Mouse (Mus musculus): Measurements from ENCODE around the gene Inca1. TPM values are rescaled to one million over a fixed set of nuclear protein-coding genes. Genes with fewer than 3 reads are reported as not detected.

Inca1 gene
- polyA plus RNA-seq, 1 experiment from 2014 or later = 1.8 TPM

GRCm38 (mm10) chr11:70668335-70668770 is 31.6 kb downstream of the Inca1 start:
- under 1% methylated on average over 15 of the region's 15 CpGs for WGBS
- ATAC-seq = peak; percentile 68
- H3K4me3 ChIP-seq (ENCODE audit: low read length) = peak overlapping the region; percentile 71
- peak overlapping the region; percentile 67 for H3K9ac ChIP-seq (ENCODE audit: low read depth, low read length)
- H3K36me3 ChIP-seq (ENCODE audit: control insufficient read depth, insufficient read depth, low read length) = peaks cover 10% of the 10 kb centered on the region
- no peaks in the 10 kb centered on the region for H3K27me3 ChIP-seq (replicated peaks; ENCODE audit: control insufficient read depth, insufficient read depth, low read length)
- H3K9me3 ChIP-seq (ENCODE audit: control insufficient read depth, low read length) = no peaks in the 10 kb centered on the region
- H3K27ac ChIP-seq (ENCODE audit: low read length) = peak overlapping the region; percentile 84
- H3K4me1 ChIP-seq (ENCODE audit: control insufficient read depth, insufficient read depth, low read length) = peaks cover 13% of the 10 kb centered on the region
- H3K4me2 ChIP-seq (ENCODE audit: low read depth, low read length) = peak overlapping the region; percentile 77

DNA sequence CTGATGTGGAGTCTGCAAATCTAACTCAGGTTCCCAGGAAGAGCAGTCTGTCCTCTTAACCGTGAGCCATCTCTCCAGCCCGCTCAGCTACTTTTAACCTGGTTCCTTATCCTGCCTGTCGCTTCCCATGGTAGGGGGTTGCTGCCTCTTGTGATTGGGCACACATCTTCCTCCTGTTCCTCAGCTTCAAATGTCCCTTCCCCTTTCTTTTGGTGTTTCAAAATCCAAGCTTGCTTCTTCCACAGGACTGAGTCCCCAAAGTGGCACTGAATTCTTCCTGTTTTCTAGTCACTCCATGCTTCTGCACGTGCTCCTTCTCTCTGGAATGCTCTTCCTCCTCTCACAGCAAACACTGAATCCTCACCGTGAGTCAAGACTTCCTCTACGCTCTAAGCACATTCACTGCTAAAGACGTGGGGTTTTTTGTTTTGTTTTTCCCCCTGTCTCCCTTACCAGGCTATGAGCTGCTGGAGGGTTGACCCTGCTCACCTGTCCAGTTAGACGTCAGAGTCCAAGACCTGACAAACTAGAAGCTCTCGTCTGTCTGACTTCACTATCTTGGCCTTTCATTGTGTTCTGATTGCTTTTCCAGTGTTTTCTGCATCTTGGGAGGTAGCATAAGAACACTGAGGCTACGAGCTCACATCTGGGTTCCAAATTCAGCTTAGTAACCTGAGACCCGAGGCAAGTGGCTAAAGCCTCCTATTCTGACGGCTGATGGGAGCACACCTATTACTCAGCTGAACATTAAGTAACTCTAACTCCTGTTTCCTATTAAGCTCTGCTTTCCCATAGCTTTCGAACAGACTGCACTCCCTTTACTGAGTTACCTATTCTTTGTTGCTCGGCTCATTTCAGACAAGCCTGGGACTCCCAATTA is 32.4 kb downstream of the Inca1 start:
- WGBS = 62% methylated on average over 14 of the region's 14 CpGs
- Histone ChIP-seq H3K36me3 (ENCODE audit: control insufficient read depth, insufficient read depth, low read length) (peaks cover 12% of the 10 kb centered on the region), H3K4me3 (ENCODE audit: low read length) (peak overlapping the region; percentile 71), H3K9ac (ENCODE audit: low read depth, low read length) (peak overlapping the region; percentile 67), H3K27ac (ENCODE audit: low read length) (peak overlapping the region; percentile 84), H3K27me3 (replicated peaks; ENCODE audit: control insufficient read depth, insufficient read depth, low read length) (no peaks in the 10 kb centered on the region), H3K4me1 (ENCODE audit: control insufficient read depth, insufficient read depth, low read length) (peaks cover 13% of the 10 kb centered on the region), H3K4me2 (ENCODE audit: low read depth, low read length) (peak overlapping the region; percentile 77), H3K9me3 (ENCODE audit: control insufficient read depth, low read length) (no peaks in the 10 kb centered on the region)
- ATAC-seq = no peak

DNA sequence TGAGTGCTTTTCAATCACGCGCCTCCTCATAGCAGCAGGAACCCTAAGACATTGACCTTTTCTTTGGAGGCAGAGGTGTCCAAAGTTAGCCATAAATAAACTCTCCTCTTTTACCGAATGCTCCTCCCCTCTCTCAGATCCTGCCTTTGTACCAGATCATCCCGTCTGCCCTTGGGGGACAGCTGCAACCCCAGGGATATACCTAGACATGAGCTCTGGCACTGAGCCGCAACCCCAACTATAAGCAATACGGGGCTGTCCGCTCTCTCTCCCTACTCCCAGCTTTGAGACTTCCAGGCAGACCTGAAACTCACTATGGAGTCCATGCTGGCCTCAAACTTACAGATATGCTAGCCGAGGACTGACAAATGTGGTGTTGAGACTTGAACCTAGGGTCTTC is 33.3 kb downstream of the Inca1 start:
- Histone ChIP-seq H3K9me3 (ENCODE audit: control insufficient read depth, low read length) (no peaks in the 10 kb centered on the region), H3K36me3 (ENCODE audit: control insufficient read depth, insufficient read depth, low read length) (peaks cover 12% of the 10 kb centered on the region), H3K4me3 (ENCODE audit: low read length) (no peak overlapping the region), H3K9ac (ENCODE audit: low read depth, low read length) (no peak overlapping the region), H3K27me3 (replicated peaks; ENCODE audit: control insufficient read depth, insufficient read depth, low read length) (no peaks in the 10 kb centered on the region), H3K27ac (ENCODE audit: low read length) (no peak overlapping the region), H3K4me1 (ENCODE audit: control insufficient read depth, insufficient read depth, low read length) (peaks cover 13% of the 10 kb centered on the region), H3K4me2 (ENCODE audit: low read depth, low read length) (no peak overlapping the region)
- no peak for ATAC-seq
- WGBS = 94% methylated on average over 8 of the region's 8 CpGs

- peaks cover 12% of the 10 kb centered on the region for H3K36me3 ChIP-seq (ENCODE audit: control insufficient read depth, insufficient read depth, low read length)
- no peak for ATAC-seq
- no peaks in the 10 kb centered on the region for H3K27me3 ChIP-seq (replicated peaks; ENCODE audit: control insufficient read depth, insufficient read depth, low read length)
- no peaks in the 10 kb centered on the region for H3K9me3 ChIP-seq (ENCODE audit: control insufficient read depth, low read length)
- H3K4me2 ChIP-seq (ENCODE audit: low read depth, low read length) = no peak overlapping the region
- no peak overlapping the region for H3K4me3 ChIP-seq (ENCODE audit: low read length)
- no peak overlapping the region for H3K9ac ChIP-seq (ENCODE audit: low read depth, low read length)
- no peak overlapping the region for H3K27ac ChIP-seq (ENCODE audit: low read length)
- peaks cover 2% of the 10 kb centered on the region; the same call in 1 of the 2 replicates for H3K4me1 ChIP-seq (ENCODE audit: control insufficient read depth, insufficient read depth, low read length)
- 92% methylated on average over 9 of the region's 9 CpGs for WGBS
Observed at GRCm38 (mm10) chr11:70664741-70665140, 35.2 kb downstream of the Inca1 start.

DNA sequence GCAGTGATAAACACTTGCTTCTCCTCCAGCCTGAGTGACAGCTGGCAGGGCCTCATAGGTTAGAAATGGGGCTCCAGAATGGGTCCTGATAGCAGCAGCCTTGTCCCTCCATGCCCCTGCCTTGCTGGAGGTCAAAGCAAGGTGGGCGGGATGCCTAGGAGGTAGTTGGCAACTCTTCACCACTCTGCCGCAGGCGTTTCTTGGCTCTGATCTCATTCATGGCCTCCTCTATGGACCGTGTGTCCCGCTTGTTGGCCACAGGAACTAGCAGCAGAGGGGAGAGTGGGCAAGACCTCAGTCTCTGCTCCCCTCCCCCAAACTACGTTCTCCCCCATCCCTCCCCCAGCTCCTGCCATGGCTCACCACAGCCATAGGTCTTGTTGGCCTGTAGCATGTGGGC is 36.0 kb downstream of the Inca1 start:
- 89% methylated on average over 6 of the region's 6 CpGs for WGBS
- no peaks in the 10 kb centered on the region for H3K27me3 ChIP-seq (replicated peaks; ENCODE audit: control insufficient read depth, insufficient read depth, low read length)
- H3K4me2 ChIP-seq (ENCODE audit: low read depth, low read length) = no peak overlapping the region
- no peak overlapping the region for H3K4me3 ChIP-seq (ENCODE audit: low read length)
- H3K9ac ChIP-seq (ENCODE audit: low read depth, low read length) = no peak overlapping the region
- peaks cover 12% of the 10 kb centered on the region for H3K36me3 ChIP-seq (ENCODE audit: control insufficient read depth, insufficient read depth, low read length)
- no peaks in the 10 kb centered on the region for H3K9me3 ChIP-seq (ENCODE audit: control insufficient read depth, low read length)
- H3K4me1 ChIP-seq (ENCODE audit: control insufficient read depth, insufficient read depth, low read length) = peaks cover 5% of the 10 kb centered on the region
- ATAC-seq = no peak
- H3K27ac ChIP-seq (ENCODE audit: low read length) = no peak overlapping the region

- Histone ChIP-seq H3K4me3 (ENCODE audit: low read length) (no peak overlapping the region), H3K27me3 (replicated peaks; ENCODE audit: control insufficient read depth, insufficient read depth, low read length) (no peaks in the 10 kb centered on the region), H3K36me3 (ENCODE audit: control insufficient read depth, insufficient read depth, low read length) (peaks cover 12% of the 10 kb centered on the region), H3K4me1 (ENCODE audit: control insufficient read depth, insufficient read depth, low read length) (peaks cover 10% of the 10 kb centered on the region), H3K9me3 (ENCODE audit: control insufficient read depth, low read length) (no peaks in the 10 kb centered on the region), H3K9ac (ENCODE audit: low read depth, low read length) (no peak overlapping the region), H3K27ac (ENCODE audit: low read length) (no peak overlapping the region), H3K4me2 (ENCODE audit: low read depth, low read length) (no peak overlapping the region)
- ATAC-seq = no peak
- 93% methylated on average over 8 of the region's 8 CpGs for WGBS
Observed at GRCm38 (mm10) chr11:70663101-70663500, 36.9 kb downstream of the Inca1 start.

GRCm38 (mm10) chr11:70660571-70660970 is 39.4 kb downstream of the Inca1 start:
- Histone ChIP-seq H3K4me1 (ENCODE audit: control insufficient read depth, insufficient read depth, low read length) (peaks cover 31% of the 10 kb centered on the region), H3K4me2 (ENCODE audit: low read depth, low read length) (no peak overlapping the region), H3K9me3 (ENCODE audit: control insufficient read depth, low read length) (no peaks in the 10 kb centered on the region), H3K27ac (ENCODE audit: low read length) (no peak overlapping the region), H3K9ac (ENCODE audit: low read depth, low read length) (no peak overlapping the region), H3K27me3 (replicated peaks; ENCODE audit: control insufficient read depth, insufficient read depth, low read length) (no peaks in the 10 kb centered on the region), H3K36me3 (ENCODE audit: control insufficient read depth, insufficient read depth, low read length) (peaks cover 12% of the 10 kb centered on the region), H3K4me3 (ENCODE audit: low read length) (no peak overlapping the region)
- 88% methylated on average over 8 of the region's 8 CpGs for WGBS
- no peak for ATAC-seq

DNA sequence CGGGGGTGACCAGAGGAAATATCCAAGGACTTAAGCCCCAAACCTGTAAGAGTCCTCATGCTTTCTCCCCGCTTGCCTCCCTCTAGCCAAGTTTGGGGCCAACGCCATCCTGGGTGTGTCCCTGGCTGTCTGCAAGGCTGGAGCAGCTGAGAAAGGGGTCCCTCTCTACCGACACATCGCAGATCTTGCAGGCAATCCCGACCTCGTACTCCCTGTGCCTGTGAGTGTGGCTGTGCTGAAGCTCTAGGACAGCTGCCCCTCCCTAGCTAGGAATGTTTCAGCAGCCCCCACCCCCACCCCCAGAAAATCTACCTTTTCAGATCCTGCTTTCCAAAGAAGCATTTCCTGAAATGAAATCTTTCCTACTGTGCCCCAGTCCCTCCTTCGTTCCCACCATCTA is 41.0 kb downstream of the Inca1 start:
- Histone ChIP-seq H3K27ac (ENCODE audit: low read length) (no peak overlapping the region), H3K27me3 (replicated peaks; ENCODE audit: control insufficient read depth, insufficient read depth, low read length) (no peaks in the 10 kb centered on the region), H3K36me3 (ENCODE audit: control insufficient read depth, insufficient read depth, low read length) (peaks cover 2% of the 10 kb centered on the region; the same call in 1 of the 2 replicates), H3K4me3 (ENCODE audit: low read length) (no peak overlapping the region), H3K9me3 (ENCODE audit: control insufficient read depth, low read length) (no peaks in the 10 kb centered on the region), H3K4me2 (ENCODE audit: low read depth, low read length) (no peak overlapping the region), H3K4me1 (ENCODE audit: control insufficient read depth, insufficient read depth, low read length) (peaks cover 31% of the 10 kb centered on the region), H3K9ac (ENCODE audit: low read depth, low read length) (0 out of 2 replicates have a peak overlapping the region, but pooled peaks have one; percentile 33)
- ATAC-seq = no peak
- WGBS = 57% methylated on average over 8 of the region's 8 CpGs

DNA sequence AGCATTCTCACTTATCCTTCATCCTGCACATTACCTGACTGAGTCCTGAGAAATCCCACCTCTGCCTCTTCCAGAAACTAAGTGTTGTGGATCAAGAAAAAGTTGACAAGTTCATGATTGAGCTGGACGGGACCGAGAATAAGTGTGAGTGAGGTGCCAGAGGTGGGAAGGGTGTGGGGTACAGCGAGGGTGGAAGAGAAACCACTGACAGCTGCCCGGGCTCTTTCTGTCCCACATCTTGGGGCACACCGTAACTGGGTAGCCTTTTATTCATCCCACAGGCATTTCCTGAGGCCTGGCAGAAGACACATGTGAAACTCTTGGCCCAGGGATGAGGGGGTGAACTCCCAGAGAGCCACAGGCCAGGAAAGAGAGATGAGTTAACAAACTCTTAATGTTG is 41.4 kb downstream of the Inca1 start:
- WGBS = 85% methylated on average over 5 of the region's 5 CpGs
- Histone ChIP-seq H3K4me3 (ENCODE audit: low read length) (no peak overlapping the region), H3K27me3 (replicated peaks; ENCODE audit: control insufficient read depth, insufficient read depth, low read length) (no peaks in the 10 kb centered on the region), H3K9me3 (ENCODE audit: control insufficient read depth, low read length) (no peaks in the 10 kb centered on the region), H3K4me1 (ENCODE audit: control insufficient read depth, insufficient read depth, low read length) (peaks cover 31% of the 10 kb centered on the region), H3K9ac (ENCODE audit: low read depth, low read length) (no peak overlapping the region), H3K4me2 (ENCODE audit: low read depth, low read length) (no peak overlapping the region), H3K27ac (ENCODE audit: low read length) (no peak overlapping the region), H3K36me3 (ENCODE audit: control insufficient read depth, insufficient read depth, low read length) (peaks cover 2% of the 10 kb centered on the region; the same call in 1 of the 2 replicates)
- no peak for ATAC-seq
